ENCODE assay signal across 9 mouse cellular contexts in genomic region chr6:16668004-16668403, GRCm38 (mm10).
DNase-seq lines count a peak whose midpoint lies in the region; ATAC-seq and TF ChIP-seq lines count a peak whose summit lies in the region.
"Had no signal": no experiment of that assay in that cellular context is flagged by ENCODE, and none has a peak within 500 bp of the region (broad histone marks: within the 10 kb centered on the region; RNA-seq: fewer than 3 reads in every experiment).

No protein-coding gene starts in this region.

- H3K4me1 ChIP-seq in forebrain, embryonic 10.5 days, result peaks cover 19% of the 10 kb centered on the region
- H3K4me1 ChIP-seq in forebrain, embryonic 15.5 days, result no peaks in the 10 kb centered on the region
- H3K4me1 ChIP-seq in hindbrain, embryonic 12.5 days, result 0 out of 2 replicates have a peak, but pooled peaks cover 4% of the 10 kb centered on the region
- no peaks in the 10 kb centered on the region; the same call in 1 of the 2 replicates for H3K4me1 ChIP-seq in midbrain, embryonic 11.5 days (ENCODE audit: control insufficient read depth, insufficient read depth, low read length)

- no peaks in the 10 kb centered on the region for H3K36me3 ChIP-seq in forebrain, embryonic 10.5 days (replicated peaks)
- H3K36me3 ChIP-seq in forebrain, embryonic 15.5 days, result no peaks in the 10 kb centered on the region
- no peaks in the 10 kb centered on the region for H3K36me3 ChIP-seq in hindbrain, embryonic 12.5 days
- no peaks in the 10 kb centered on the region for H3K36me3 ChIP-seq in midbrain, embryonic 11.5 days (ENCODE audit: control insufficient read depth, insufficient read depth, low read length)

- intact Hi-C loops in gastrocnemius, adult 2 months (cut with DNase I), result no loop called here

- no peak overlapping the region for H3K9ac ChIP-seq in forebrain, embryonic 15.5 days (replicated peaks)
- no peak overlapping the region for H3K9ac ChIP-seq in hindbrain, embryonic 12.5 days
- no peak overlapping the region for H3K9ac ChIP-seq in midbrain, embryonic 11.5 days (ENCODE audit: low read length)

- no peak for ATAC-seq in forebrain, embryonic 15.5 days (replicated peaks)
- ATAC-seq in hindbrain, embryonic 12.5 days (ENCODE audit: low FRiP score), result peak; percentile 85
- peak; percentile 92 for ATAC-seq in midbrain, embryonic 11.5 days (ENCODE audit: low FRiP score)

- H3K9me3 ChIP-seq in forebrain, embryonic 10.5 days, result peaks cover 5% of the 10 kb centered on the region; the same call in 1 of the 2 replicates
- H3K9me3 ChIP-seq in forebrain, embryonic 15.5 days, result no peaks in the 10 kb centered on the region
- 0 out of 2 replicates have a peak, but pooled peaks cover 6% of the 10 kb centered on the region for H3K9me3 ChIP-seq in hindbrain, embryonic 12.5 days (replicated peaks)
- H3K9me3 ChIP-seq in midbrain, embryonic 11.5 days (ENCODE audit: control insufficient read depth, low read length), result no peaks in the 10 kb centered on the region; the same call in 1 of the 2 replicates

- H3K4me3 ChIP-seq in forebrain, embryonic 10.5 days, result no peak overlapping the region
- no peak overlapping the region for H3K4me3 ChIP-seq in forebrain, embryonic 15.5 days
- H3K4me3 ChIP-seq in hindbrain, embryonic 12.5 days, result no peak overlapping the region
- no peak overlapping the region for H3K4me3 ChIP-seq in midbrain, embryonic 11.5 days (ENCODE audit: low read depth, low read length)
- no peak overlapping the region for H3K4me3 ChIP-seq in gastrocnemius, adult 2 months

- H3K27ac ChIP-seq in forebrain, embryonic 10.5 days, result 0 out of 2 replicates have a peak overlapping the region, but pooled peaks have one; percentile 25
- H3K27ac ChIP-seq in forebrain, embryonic 15.5 days (replicated peaks), result no peak overlapping the region
- H3K27ac ChIP-seq in hindbrain, embryonic 12.5 days, result no peak overlapping the region
- no peak overlapping the region for H3K27ac ChIP-seq in midbrain, embryonic 11.5 days (ENCODE audit: low read depth, low read length)
- no peak overlapping the region for H3K27ac ChIP-seq in gastrocnemius, adult 2 months

- TF ChIP-seq CTCF in gastrocnemius, adult 2 months (IDR thresholded peaks at IDR 0.05), result no peak

- peak; percentile 43 for DNase-seq in forebrain, embryonic 10.5 days (ENCODE audit: extremely low spot score, low spot score)
- peak; percentile 37 for DNase-seq in R1 (ENCODE audit: low read depth, low spot score)
- DNase-seq in midbrain, embryonic 11.5 days (ENCODE audit: low spot score, missing footprints), result no peak
- no peak for DNase-seq in thymus, postnatal 10 days (ENCODE audit: low spot score in 2 of 2)
- no peak for DNase-seq in gastrocnemius, adult 2 months
- no peak for DNase-seq in thymus, postnatal 0 days (ENCODE audit: low spot score)
- DNase-seq: adrenal gland, postnatal 14 days had no signal

- no peaks in the 10 kb centered on the region for H3K27me3 ChIP-seq in forebrain, embryonic 10.5 days (ENCODE audit: poor library complexity, severe bottlenecking)
- H3K27me3 ChIP-seq in forebrain, embryonic 15.5 days, result no peaks in the 10 kb centered on the region
- no peaks in the 10 kb centered on the region for H3K27me3 ChIP-seq in hindbrain, embryonic 12.5 days
- no peaks in the 10 kb centered on the region for H3K27me3 ChIP-seq in midbrain, embryonic 11.5 days (ENCODE audit: control insufficient read depth, insufficient read depth, low read length)

- H3K4me2 ChIP-seq in forebrain, embryonic 15.5 days (replicated peaks), result no peak overlapping the region
- no peak overlapping the region for H3K4me2 ChIP-seq in hindbrain, embryonic 12.5 days (replicated peaks)
- no peak overlapping the region for H3K4me2 ChIP-seq in midbrain, embryonic 11.5 days

- WGBS in forebrain, embryonic 10.5 days, result 2% methylated on average over 2 of the region's 2 CpGs
- WGBS in forebrain, embryonic 15.5 days, result 1% methylated on average over 2 of the region's 2 CpGs
- 0% methylated on average over 2 of the region's 2 CpGs for WGBS in hindbrain, embryonic 12.5 days
- WGBS in midbrain, embryonic 11.5 days, result 2% methylated on average over 2 of the region's 2 CpGs

Comparison
In these comparisons a context has a peak if more than half of its experiments do, and no peak if none do; other contexts are left out.
1. DNase-seq: peak in forebrain, embryonic 10.5 days (single experiment) and R1 (single experiment); none in midbrain, embryonic 11.5 days (single experiment), thymus, postnatal 10 days (0 of 2), gastrocnemius, adult 2 months (single experiment) and thymus, postnatal 0 days (single experiment).